Mouse (Mus musculus): ENCODE results near the gene Scamp1.

Gene Scamp1

GRCm38 (mm10) chr13:94224717-94225705 lies 60.6 kb downstream of the Scamp1 start:
- DNase-seq (ENCODE audit: inconsistent age in 2 of 2, low spot score in 1 of 2): no peak

DNA sequence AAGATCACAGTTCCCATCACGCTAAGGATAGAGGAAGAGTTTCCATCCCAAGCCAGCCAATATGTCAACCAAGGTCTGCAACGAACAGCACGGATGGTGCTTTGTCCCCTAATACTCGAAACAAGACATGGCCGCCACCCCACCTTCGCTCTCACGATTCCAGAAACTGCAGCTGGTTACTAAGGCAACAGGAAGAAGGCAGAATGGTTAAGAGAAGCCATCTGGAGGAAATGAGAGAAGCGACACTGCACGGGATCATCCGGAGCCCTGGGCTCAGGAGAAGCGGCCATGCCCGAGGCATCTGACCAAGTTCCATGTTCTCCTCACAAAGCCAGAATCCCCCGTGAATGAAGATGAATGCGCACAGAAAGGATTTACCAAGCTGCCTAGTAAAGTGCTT lies 62.0 kb downstream of the Scamp1 start:
- DNase-seq (ENCODE audit: inconsistent age in 2 of 2, low spot score in 1 of 2): no peak

GRCm38 (mm10) chr13:94212716-94213115 lies 72.9 kb downstream of the Scamp1 start:
- peak in 1 of 2 experiments; percentile 32 for DNase-seq (ENCODE audit: inconsistent age in 2 of 2, low spot score in 1 of 2)

DNA sequence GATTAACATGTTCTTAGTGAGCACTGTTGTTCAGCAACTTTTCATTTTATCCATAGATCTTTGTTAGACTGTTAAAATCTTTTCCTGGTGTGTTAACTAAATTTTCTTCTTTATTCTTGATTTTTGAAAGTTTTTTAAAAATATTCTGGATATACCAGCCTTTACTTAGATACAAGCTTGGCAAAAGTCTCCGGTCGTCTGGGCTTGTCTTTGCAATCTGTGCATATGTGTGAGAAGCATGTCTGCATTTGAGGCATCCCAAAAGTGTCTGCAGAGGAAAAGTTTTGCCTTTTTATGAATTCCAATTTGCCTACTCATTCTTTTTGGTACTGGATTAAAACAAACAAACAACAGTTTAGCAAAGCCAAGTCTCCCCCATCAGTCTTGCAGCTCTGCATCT lies 73.5 kb downstream of the Scamp1 start:
- DNase-seq (ENCODE audit: inconsistent age in 2 of 2, low spot score in 1 of 2): no peak

GRCm38 (mm10) chr13:94211236-94212119 lies 74.2 kb downstream of the Scamp1 start:
- no peak for DNase-seq (ENCODE audit: inconsistent age in 2 of 2, low spot score in 1 of 2)

DNA sequence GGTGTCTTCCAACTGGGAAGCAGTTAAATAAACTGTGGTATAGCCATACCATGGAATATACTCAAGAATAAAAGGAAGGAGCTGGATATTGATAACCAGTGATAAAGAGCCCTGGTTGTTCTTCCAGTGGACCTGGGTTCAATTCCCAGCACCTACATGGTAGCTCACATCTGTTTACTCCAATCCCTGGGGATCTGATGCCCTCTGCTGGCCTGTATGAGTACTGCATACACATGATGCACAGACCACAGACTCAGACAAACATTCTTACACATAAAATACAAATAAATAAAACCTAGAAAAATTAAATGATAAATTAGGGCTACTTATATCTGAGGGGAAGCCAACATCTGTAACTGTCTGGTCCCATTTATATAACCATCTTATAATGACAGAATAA lies 76.8 kb downstream of the Scamp1 start:
- DNase-seq (ENCODE audit: inconsistent age in 2 of 2, low spot score in 1 of 2): no peak

DNA sequence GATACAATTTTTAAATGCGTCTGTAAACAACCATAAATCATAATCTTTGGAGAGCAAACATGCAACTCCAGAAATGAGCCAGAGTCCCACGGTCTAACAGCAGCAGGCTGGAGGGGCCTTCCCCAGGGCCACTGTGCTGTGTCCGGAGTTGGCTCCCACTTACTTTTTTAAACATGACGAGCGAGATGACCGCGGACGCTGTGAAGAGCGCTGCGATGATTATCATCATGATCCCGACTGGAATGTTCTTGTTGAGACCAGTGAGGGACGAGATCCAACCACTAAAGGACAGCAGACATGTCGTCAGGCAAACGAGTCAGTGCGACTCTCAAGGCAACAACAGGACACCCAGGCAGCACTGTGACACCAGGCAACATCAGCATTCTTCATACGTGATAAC lies 77.7 kb downstream of the Scamp1 start:
- no peak for DNase-seq (ENCODE audit: inconsistent age in 2 of 2, low spot score in 1 of 2)

GRCm38 (mm10) chr13:94205234-94205633 lies 80.4 kb downstream of the Scamp1 start:
- DNase-seq (ENCODE audit: inconsistent age in 2 of 2, low spot score in 1 of 2): peak; percentile 39 to 80

DNA sequence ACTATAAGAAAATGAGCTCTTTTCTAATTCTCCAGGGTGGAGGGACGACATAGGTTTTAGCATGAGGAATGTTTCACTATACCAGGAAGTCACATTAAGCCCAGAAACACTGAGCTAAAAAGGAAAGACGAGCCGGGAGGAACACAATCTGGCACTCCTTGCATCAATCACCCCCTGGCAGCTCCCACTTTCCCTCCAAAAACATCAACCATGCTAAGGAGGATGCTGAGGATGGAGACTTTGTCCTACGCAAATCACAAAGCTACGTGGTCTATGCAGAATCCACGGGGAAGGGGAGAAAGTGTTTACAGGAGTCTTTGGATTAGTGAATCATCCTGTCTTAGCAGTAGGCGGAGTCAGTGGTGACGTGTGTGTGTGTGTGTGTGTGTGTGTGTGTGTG lies 85.8 kb downstream of the Scamp1 start:
- no peak for DNase-seq (ENCODE audit: inconsistent age in 2 of 2, low spot score in 1 of 2)

- no peak for DNase-seq (ENCODE audit: inconsistent age in 2 of 2, low spot score in 1 of 2)
Observed at GRCm38 (mm10) chr13:94198616-94199015, 87.0 kb downstream of the Scamp1 start.

GRCm38 (mm10) chr13:94193227-94193626 lies 92.4 kb downstream of the Scamp1 start:
- no peak for DNase-seq (ENCODE audit: inconsistent age in 2 of 2, low spot score in 1 of 2)

GRCm38 (mm10) chr13:94190386-94190785 lies 95.3 kb downstream of the Scamp1 start:
- DNase-seq (ENCODE audit: inconsistent age in 2 of 2, low spot score in 1 of 2): peak in 1 of 2 experiments; percentile 37

GRCm38 (mm10) chr13:94188200-94189086 lies 97.2 kb downstream of the Scamp1 start:
- peak in 1 of 2 experiments; percentile 35 for DNase-seq (ENCODE audit: inconsistent age in 2 of 2, low spot score in 1 of 2)

- DNase-seq (ENCODE audit: inconsistent age in 2 of 2, low spot score in 1 of 2): no peak
Observed at GRCm38 (mm10) chr13:94185631-94186030, 100.0 kb downstream of the Scamp1 start.

GRCm38 (mm10) chr13:94184726-94185456 lies 100.8 kb downstream of the Scamp1 start:
- DNase-seq (ENCODE audit: inconsistent age in 2 of 2, low spot score in 1 of 2): no peak

- peak in 1 of 2 experiments; percentile 58 for DNase-seq (ENCODE audit: inconsistent age in 2 of 2, low spot score in 1 of 2)
Observed at GRCm38 (mm10) chr13:94183372-94184021, 102.2 kb downstream of the Scamp1 start.

GRCm38 (mm10) chr13:94182026-94182425 lies 103.6 kb downstream of the Scamp1 start:
- no peak for DNase-seq (ENCODE audit: inconsistent age in 2 of 2, low spot score in 1 of 2)

DNA sequence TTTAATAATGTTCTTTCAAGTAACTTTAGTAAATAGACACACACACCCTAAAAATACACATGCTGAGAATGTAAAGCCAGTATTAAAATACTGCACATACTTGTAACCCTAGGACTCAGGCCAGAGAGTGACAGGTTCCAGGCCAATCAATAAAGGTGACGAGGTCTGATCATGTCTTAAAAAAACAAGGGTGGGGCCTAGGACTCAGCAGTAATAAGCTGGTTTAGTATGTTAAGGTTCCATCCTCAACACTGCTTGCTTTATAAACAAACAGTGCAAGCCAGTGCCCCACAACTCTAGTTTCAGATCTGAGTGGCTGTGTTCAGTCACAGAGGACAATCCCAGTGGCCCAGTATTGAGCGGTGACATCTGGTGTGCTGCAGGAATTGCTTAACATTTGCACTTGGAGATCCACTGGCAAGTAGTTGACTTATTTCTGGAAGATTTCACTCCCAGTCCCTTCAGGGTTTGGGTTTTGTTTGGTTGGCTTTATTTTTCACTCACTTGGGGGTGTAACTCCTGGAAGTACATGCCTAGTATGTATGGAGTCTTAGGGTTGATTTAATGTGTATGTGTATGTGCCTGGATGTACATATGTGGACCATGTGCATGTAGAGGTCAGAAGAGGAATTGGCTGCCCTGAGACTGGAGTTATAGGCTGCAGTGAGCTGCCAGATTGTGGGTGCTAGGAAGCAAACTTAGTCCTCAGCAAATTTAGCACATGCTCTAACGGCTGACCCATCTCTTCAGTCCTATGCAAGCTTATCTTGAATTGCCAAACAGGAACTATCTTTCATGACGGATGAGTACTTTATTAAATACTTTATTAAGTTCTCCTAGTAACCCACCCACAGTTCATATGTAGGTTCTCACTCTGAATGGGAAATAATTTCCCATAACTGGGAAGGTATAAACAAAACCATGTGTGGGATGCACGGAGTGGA lies 104.9 kb downstream of the Scamp1 start:
- peak in 1 of 2 experiments; percentile 26 for DNase-seq (ENCODE audit: inconsistent age in 2 of 2, low spot score in 1 of 2)

All from adrenal gland, adult (tissue).